Mouse (Mus musculus): ENCODE measurements around the gene Med29.

The Med29 gene

GRCm38 (mm10) chr7:28392429-28393271 lies at the start of gene Med29, which contains the start of gene Paf1:
TSS of gene Med29 (minus strand) at chr7:28392708.
TSS of gene Paf1 (plus strand) at chr7:28392951.
- DNase-seq (ENCODE audit: low spot score in 2 of 2) = peak; percentile 88

GRCm38 (mm10) chr7:28441776-28442485 lies 49.4 kb upstream of the Med29 start:
- no peak for DNase-seq (ENCODE audit: low spot score in 2 of 2)

- DNase-seq (ENCODE audit: low spot score in 2 of 2) = peak; percentile 37 to 45
These were observed 48.2 kb upstream of the Med29 start for GRCm38 (mm10) chr7:28440739-28441138.

GRCm38 (mm10) chr7:28438771-28439170 lies 46.3 kb upstream of the Med29 start:
- no peak for DNase-seq (ENCODE audit: low spot score in 2 of 2)

GRCm38 (mm10) chr7:28437964-28438363 lies 45.5 kb upstream of the Med29 start:
- no peak for DNase-seq (ENCODE audit: low spot score in 2 of 2)

GRCm38 (mm10) chr7:28436932-28437570 lies 44.5 kb upstream of the Med29 start, which contains the start of gene Gmfg:
TSS of gene Gmfg (plus strand) at chr7:28437447.
- DNase-seq (ENCODE audit: low spot score in 2 of 2) = peak; percentile 73 to 78

- peak; percentile 99 for DNase-seq (ENCODE audit: low spot score in 2 of 2)
These were observed 43.9 kb upstream of the Med29 start for GRCm38 (mm10) chr7:28436271-28436904.

GRCm38 (mm10) chr7:28435660-28436259 lies 43.3 kb upstream of the Med29 start:
- DNase-seq (ENCODE audit: low spot score in 2 of 2) = peak in 1 of 2 experiments; percentile 25

- no peak for DNase-seq (ENCODE audit: low spot score in 2 of 2)
These were observed 39.7 kb upstream of the Med29 start for GRCm38 (mm10) chr7:28432252-28432651.

- DNase-seq (ENCODE audit: low spot score in 2 of 2) = no peak
These were observed 38.0 kb upstream of the Med29 start for GRCm38 (mm10) chr7:28430512-28430911.

- no peak for DNase-seq (ENCODE audit: low spot score in 2 of 2)
These were observed 35.2 kb upstream of the Med29 start for GRCm38 (mm10) chr7:28427738-28428137.

- DNase-seq (ENCODE audit: low spot score in 2 of 2) = no peak
These were observed 30.5 kb upstream of the Med29 start for GRCm38 (mm10) chr7:28423018-28423417.

GRCm38 (mm10) chr7:28419416-28419815 lies 26.9 kb upstream of the Med29 start:
- no peak for DNase-seq (ENCODE audit: low spot score in 2 of 2)

- DNase-seq (ENCODE audit: low spot score in 2 of 2) = no peak
These were observed 25.7 kb upstream of the Med29 start for GRCm38 (mm10) chr7:28418096-28418670.

- DNase-seq (ENCODE audit: low spot score in 2 of 2) = no peak
These were observed 24.9 kb upstream of the Med29 start for GRCm38 (mm10) chr7:28417368-28417767.

GRCm38 (mm10) chr7:28412826-28413225 lies 20.3 kb upstream of the Med29 start:
- DNase-seq (ENCODE audit: low spot score in 2 of 2) = no peak

GRCm38 (mm10) chr7:28410841-28411475 lies 18.4 kb upstream of the Med29 start:
- DNase-seq (ENCODE audit: low spot score in 2 of 2) = no peak

GRCm38 (mm10) chr7:28401942-28402341 lies 9.4 kb upstream of the Med29 start:
- DNase-seq (ENCODE audit: low spot score in 2 of 2) = no peak

- no peak for DNase-seq (ENCODE audit: low spot score in 2 of 2)
These were observed 8.5 kb upstream of the Med29 start for GRCm38 (mm10) chr7:28401030-28401429.

- DNase-seq (ENCODE audit: low spot score in 2 of 2) = no peak
These were observed 6.3 kb upstream of the Med29 start for GRCm38 (mm10) chr7:28398696-28399340.
